Mouse (Mus musculus) small intestine, adult 2 months (tissue): Measurements from ENCODE around the gene Gm28539.

Experiments used
- CTCF ChIP-seq: fragments of 200-500 bp; IDR thresholded peaks from 2 replicates; pipeline ENCODE4 v1.5.1; 2012; ENCODE audit warnings: low read depth, mild to moderate bottlenecking, control low read depth, inconsistent platforms, low read length, moderate library complexity, mixed read lengths; ENCODE audit not compliant: insufficient replicate concordance, insufficient read length; ENCODE audit errors: extremely low read depth
- POLR2A ChIP-seq: fragments of 200-500 bp; IDR thresholded peaks from 2 replicates; pipeline ENCODE4 v1.6.1; 2012; ENCODE audit warnings: low read depth, mild to moderate bottlenecking, control low read depth, inconsistent platforms, low read length, moderate library complexity

DNA sequence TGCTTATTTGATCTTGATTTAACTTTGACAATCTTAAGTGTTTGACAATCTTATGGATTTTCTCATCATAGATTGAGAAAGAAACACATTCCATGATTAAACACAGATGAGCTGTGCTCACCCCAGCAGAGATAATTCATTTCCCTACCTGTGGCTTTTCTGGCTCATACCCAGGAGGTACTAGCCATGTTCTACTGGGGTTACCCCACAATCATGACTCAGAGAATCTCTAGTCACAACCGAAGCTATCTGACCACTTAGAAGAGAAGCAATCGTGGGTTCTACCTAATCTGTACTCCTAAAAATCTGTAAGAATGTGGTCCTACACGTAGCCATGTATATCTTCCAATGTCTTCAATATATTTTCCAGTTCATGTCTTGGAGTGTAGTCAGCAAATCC lies 168.9 kb downstream of the Gm28539 start:
- TF ChIP-seq POLR2A: no peak
- no peak for TF ChIP-seq CTCF
